Mouse (Mus musculus) midbrain, embryonic 11.5 days (tissue): ENCODE data around the gene Haus8. TPM values are rescaled to one million over a fixed set of nuclear protein-coding genes. Genes with fewer than 3 reads are reported as not detected.
A peak's percentile ranks its signal among the peaks of the same experiment; 100 is the strongest.
"Not testable (repeated sequence)": the region's sequence is repeated elsewhere in the genome, so short reads cannot be mapped to it uniquely, and the experiment has no call there.

Experiments used
- ATAC-seq: fragments of 200-750 bp; cut with Nextera tagmentation; 2 replicates; pipeline ENCODE4 v1.8.0; 2017; ENCODE audit warnings: moderate TSS enrichment, moderate library complexity; ENCODE audit not compliant: low FRiP score
- DNase-seq: peaks from one replicate; pipeline ENCODE4 v3.0.0; 2015; ENCODE audit warnings: low spot score; ENCODE audit errors: missing footprints
- H3K27ac ChIP-seq: fragments of 300-500 bp; sonication (generic); 2 replicates; pipeline ENCODE4 v1.5.1; 2014; ENCODE audit warnings: low read depth, low read length
- H3K27me3 ChIP-seq: fragments of 300-500 bp; sonication (generic); 2 replicates; pipeline ENCODE4 v1.6.1; 2014; ENCODE audit warnings: mild to moderate bottlenecking, low read length, moderate library complexity, mixed read lengths; ENCODE audit not compliant: control insufficient read depth, insufficient read depth
- H3K36me3 ChIP-seq: fragments of 300-500 bp; sonication (generic); 2 replicates; pipeline ENCODE4 v1.6.1; 2014; ENCODE audit warnings: mild to moderate bottlenecking, low read length, moderate library complexity, mixed read lengths; ENCODE audit not compliant: control insufficient read depth, insufficient read depth
- H3K4me1 ChIP-seq: fragments of 300-500 bp; sonication (generic); 2 replicates; pipeline ENCODE4 v1.6.1; 2014; ENCODE audit warnings: low read length; ENCODE audit not compliant: control insufficient read depth, insufficient read depth
- H3K4me2 ChIP-seq: fragments of 300-500 bp; sonication (generic); 2 replicates; pipeline ENCODE4 v1.6.1; 2014; ENCODE audit warnings: mild to moderate bottlenecking, moderate library complexity
- H3K4me3 ChIP-seq: fragments of 300-500 bp; sonication (generic); 2 replicates; pipeline ENCODE4 v1.5.1; 2014; ENCODE audit warnings: low read depth, low read length
- H3K9ac ChIP-seq: fragments of 300-500 bp; sonication (generic); 2 replicates; pipeline ENCODE4 v1.6.1; 2014; ENCODE audit warnings: low read length
- H3K9me3 ChIP-seq: fragments of 300-500 bp; sonication (generic); 2 replicates; pipeline ENCODE4 v1.6.1; 2016; ENCODE audit warnings: low read length; ENCODE audit not compliant: control insufficient read depth
- WGBS: fragments of 180-500 bp; shearing (Covaris S2); extraction: QIAGEN DNeasy Blood & Tissue Kit; methylation state at CpG from one replicate; pipeline ENCODE4 v1.1.7; 2014; 5-methylcytosine and 5-hydroxymethylcytosine counted together
- polyA plus RNA-seq: library from polyadenylated mRNA; unstranded; fragments of >200 nt; fragmentation: Nextera tagmentation; extraction: Ambion mirVana; gene quantifications from 2 replicates; pipeline ENCODE4 v1.2.1, GENCODE M21; 2014

Gene Haus8
- polyA plus RNA-seq, 1 experiment from 2014 or later = 54.9 TPM

- H3K27me3 ChIP-seq = no peaks in the 10 kb centered on the region
- no peak for DNase-seq
- no peak overlapping the region for H3K4me3 ChIP-seq
- H3K4me1 ChIP-seq = peaks cover 12% of the 10 kb centered on the region
- no peaks in the 10 kb centered on the region for H3K9me3 ChIP-seq
- H3K9ac ChIP-seq = no peak overlapping the region
- no peaks in the 10 kb centered on the region for H3K36me3 ChIP-seq
- no peak overlapping the region for H3K4me2 ChIP-seq
- no peak for ATAC-seq
- no peak overlapping the region for H3K27ac ChIP-seq
These were observed 1.7 kb upstream of the Haus8 start for GRCm38 (mm10) chr8:71274478-71274877.

- Histone ChIP-seq H3K4me3 (peak overlapping the region; percentile 87), H3K4me1 (peaks cover 12% of the 10 kb centered on the region), H3K27ac (peak overlapping the region; percentile 53), H3K27me3 (no peaks in the 10 kb centered on the region), H3K9me3 (no peaks in the 10 kb centered on the region), H3K36me3 (no peaks in the 10 kb centered on the region), H3K4me2 (peak overlapping the region; percentile 84), H3K9ac (peak overlapping the region; percentile 81)
- ATAC-seq (peak; percentile 1; the same call in 1 of the 2 replicates), DNase-seq (no peak)
- WGBS = 0% methylated on average over 14 of the region's 14 CpGs
These were observed 397 bp upstream of the Haus8 start for GRCm38 (mm10) chr8:71273151-71273510.

DNA sequence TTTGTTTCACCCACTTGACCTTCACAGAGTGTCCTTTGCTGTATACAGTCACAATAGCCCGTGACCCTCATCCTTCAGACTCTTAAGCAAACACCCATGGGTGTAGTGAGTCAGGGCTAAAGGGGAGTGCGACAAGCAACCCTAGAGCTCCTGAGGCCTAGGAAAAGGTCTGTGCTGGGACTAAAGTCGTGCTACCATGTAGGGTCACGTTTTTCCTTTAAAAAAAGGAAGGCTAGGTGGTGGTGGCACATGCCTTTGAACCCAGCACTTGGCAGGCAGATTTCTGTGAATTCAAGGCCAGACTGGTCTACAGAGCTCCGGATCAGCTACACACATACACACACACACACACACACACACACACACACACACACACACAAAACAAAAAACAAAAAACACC is 1.1 kb downstream of the Haus8 start:
- H3K9ac ChIP-seq = peak overlapping the region; percentile 77
- H3K27ac ChIP-seq = no peak overlapping the region
- H3K36me3 ChIP-seq = no peaks in the 10 kb centered on the region
- WGBS = 21% methylated on average over 5 of the region's 5 CpGs
- H3K4me2 ChIP-seq = peak overlapping the region; percentile 84
- no peaks in the 10 kb centered on the region for H3K9me3 ChIP-seq
- H3K4me1 ChIP-seq = peaks cover 12% of the 10 kb centered on the region
- peak overlapping the region; percentile 87 for H3K4me3 ChIP-seq
- ATAC-seq = no peak
- DNase-seq = no peak
- H3K27me3 ChIP-seq = no peaks in the 10 kb centered on the region

DNA sequence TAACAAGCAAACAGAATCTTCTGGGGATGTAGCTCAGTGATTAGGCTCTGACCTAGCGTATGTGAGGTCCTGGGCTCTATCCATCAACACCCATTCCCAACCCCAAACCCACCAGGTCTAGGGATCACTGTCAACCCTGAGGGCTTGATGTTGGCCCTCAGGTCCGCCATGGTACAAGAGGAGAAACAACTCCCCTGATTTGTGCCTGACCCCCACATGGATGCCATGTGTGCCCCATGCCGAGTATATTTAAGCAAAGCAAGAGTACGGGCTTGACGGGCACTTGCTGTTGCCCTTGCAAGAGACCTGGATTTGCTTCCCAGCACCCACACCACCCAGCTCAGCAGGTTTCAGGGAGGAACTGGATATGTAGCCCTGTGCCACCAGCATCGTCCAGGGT is 4.4 kb downstream of the Haus8 start:
- not testable (repeated sequence) for H3K9ac ChIP-seq, H3K4me1 ChIP-seq, H3K4me3 ChIP-seq, H3K4me2 ChIP-seq, H3K27me3 ChIP-seq, H3K27ac ChIP-seq, ATAC-seq, DNase-seq, H3K9me3 ChIP-seq, H3K36me3 ChIP-seq
- WGBS = 98% methylated on average over 5 of the region's 6 CpGs

DNA sequence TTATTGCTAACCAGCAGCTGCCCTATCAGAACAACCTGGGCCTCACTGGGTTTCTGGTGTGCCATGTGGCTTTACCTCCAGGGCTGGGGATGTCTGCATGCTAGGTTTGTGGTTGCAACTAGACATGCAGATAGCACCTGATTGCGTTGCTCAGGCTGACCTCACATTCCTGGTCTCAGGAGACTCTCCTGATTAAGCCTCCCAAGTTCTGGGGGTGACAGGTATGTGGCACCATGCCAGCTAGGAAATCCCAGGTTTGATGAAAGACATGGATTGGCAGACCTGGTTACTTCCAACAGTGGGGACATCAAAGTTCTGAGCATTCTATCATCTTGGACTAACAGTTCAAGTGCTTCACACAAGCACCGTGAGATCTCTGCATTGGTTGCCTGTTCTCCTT is 5.0 kb downstream of the Haus8 start:
- Histone ChIP-seq H3K9me3 (no peaks in the 10 kb centered on the region), H3K4me2 (no peak overlapping the region), H3K27ac (no peak overlapping the region), H3K27me3 (no peaks in the 10 kb centered on the region), H3K36me3 (peaks cover 2% of the 10 kb centered on the region; the same call in 1 of the 2 replicates), H3K4me3 (no peak overlapping the region), H3K9ac (no peak overlapping the region), H3K4me1 (peaks cover 4% of the 10 kb centered on the region)
- no peak for ATAC-seq
- WGBS = 94% methylated on average over 2 of the region's 2 CpGs
- DNase-seq = no peak

DNA sequence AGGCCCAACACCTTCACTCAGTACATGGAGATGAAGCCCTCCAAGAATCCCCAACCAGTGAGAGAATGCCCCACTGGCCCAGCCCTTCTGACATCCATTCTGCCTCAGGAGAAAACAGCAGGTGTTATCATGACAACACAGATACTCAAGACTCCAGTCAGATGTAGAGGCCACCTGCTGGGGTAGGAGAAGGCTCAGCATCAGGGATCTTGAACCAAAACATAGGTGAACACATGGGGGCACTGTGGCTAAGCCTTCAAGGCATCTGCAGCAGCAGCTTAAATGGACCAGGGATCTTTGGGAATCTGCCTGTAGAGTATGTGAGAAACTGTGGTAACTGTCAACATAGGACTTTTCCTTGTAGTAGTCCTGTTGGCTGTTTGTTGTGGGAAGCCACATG is 11.5 kb downstream of the Haus8 start:
- no peaks in the 10 kb centered on the region for H3K9me3 ChIP-seq
- H3K27me3 ChIP-seq = no peaks in the 10 kb centered on the region
- no peak overlapping the region for H3K9ac ChIP-seq
- DNase-seq (no peak), ATAC-seq (no peak)
- no peak overlapping the region for H3K4me2 ChIP-seq
- H3K36me3 ChIP-seq = peaks cover 9% of the 10 kb centered on the region
- no peaks in the 10 kb centered on the region for H3K4me1 ChIP-seq
- no peak overlapping the region for H3K4me3 ChIP-seq
- H3K27ac ChIP-seq = no peak overlapping the region

GRCm38 (mm10) chr8:71256545-71257232 is 16.0 kb downstream of the Haus8 start:
- DNase-seq (no peak), ATAC-seq (no peak)
- no peak overlapping the region for H3K4me2 ChIP-seq
- no peak overlapping the region for H3K4me3 ChIP-seq
- WGBS = 88% methylated on average over 3 of the region's 3 CpGs
- H3K36me3 ChIP-seq = peaks cover 2% of the 10 kb centered on the region; the same call in 1 of the 2 replicates
- no peaks in the 10 kb centered on the region for H3K4me1 ChIP-seq
- H3K9ac ChIP-seq = no peak overlapping the region
- no peaks in the 10 kb centered on the region for H3K27me3 ChIP-seq
- no peaks in the 10 kb centered on the region for H3K9me3 ChIP-seq
- H3K27ac ChIP-seq = no peak overlapping the region

DNA sequence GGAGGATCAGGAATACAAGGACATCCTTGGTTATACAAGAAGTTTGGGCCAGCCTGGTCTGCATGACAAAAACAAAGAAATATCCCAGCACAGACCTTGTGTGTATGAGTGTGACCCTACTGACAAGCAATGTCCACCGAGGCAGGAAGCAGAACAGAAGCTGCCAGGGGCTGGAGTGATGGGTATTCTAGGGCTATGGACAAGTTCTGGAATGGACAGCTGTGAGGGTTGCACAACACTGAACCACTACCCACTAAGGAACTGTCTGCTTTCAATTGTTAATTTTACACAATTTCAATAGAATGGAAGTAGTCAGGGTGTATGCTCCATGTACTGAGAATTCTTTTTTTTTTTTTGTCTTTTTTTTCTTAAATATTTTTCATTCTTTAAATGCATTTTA is 24.5 kb downstream of the Haus8 start:
- Histone ChIP-seq H3K4me1 (no peaks in the 10 kb centered on the region), H3K4me3 (no peak overlapping the region), H3K36me3 (peaks cover 2% of the 10 kb centered on the region; the same call in 1 of the 2 replicates), H3K27ac (no peak overlapping the region), H3K9me3 (no peaks in the 10 kb centered on the region), H3K4me2 (no peak overlapping the region), H3K27me3 (no peaks in the 10 kb centered on the region), H3K9ac (no peak overlapping the region)
- ATAC-seq (no peak), DNase-seq (no peak)
- 88% methylated on average over 1 of the region's 1 CpGs for WGBS

DNA sequence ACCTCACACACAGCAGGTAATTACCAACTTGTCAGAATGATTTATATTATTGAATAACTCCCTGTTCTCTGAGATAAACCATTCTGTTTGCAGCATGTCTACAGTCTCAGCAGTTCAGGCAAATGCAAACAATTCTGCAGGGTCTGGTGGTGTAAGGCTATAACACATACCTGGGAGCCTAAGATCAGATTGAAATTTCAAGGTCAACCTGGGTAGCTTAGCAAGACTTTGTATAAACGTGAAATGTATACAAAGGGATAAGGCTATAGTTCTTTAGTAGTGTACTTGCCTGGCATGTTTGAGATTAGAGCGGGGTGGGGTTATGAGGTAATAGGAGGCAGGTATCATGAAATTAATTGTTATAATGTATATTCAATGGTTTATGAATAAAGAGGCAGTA is 30.0 kb downstream of the Haus8 start:
- H3K9ac ChIP-seq = no peak overlapping the region
- no peak overlapping the region for H3K4me2 ChIP-seq
- 80% methylated on average over 2 of the region's 2 CpGs for WGBS
- no peaks in the 10 kb centered on the region for H3K27me3 ChIP-seq
- H3K27ac ChIP-seq = no peak overlapping the region
- ATAC-seq (no peak), DNase-seq (no peak)
- no peaks in the 10 kb centered on the region for H3K36me3 ChIP-seq
- no peak overlapping the region for H3K4me3 ChIP-seq
- H3K9me3 ChIP-seq = no peaks in the 10 kb centered on the region
- no peaks in the 10 kb centered on the region for H3K4me1 ChIP-seq
